Mouse (Mus musculus) limb, embryonic 12.5 days (tissue): ENCODE measurements around the gene Gm21915. TPM values are rescaled to one million over a fixed set of nuclear protein-coding genes. Genes with fewer than 3 reads are reported as not detected.

Experiments
- ATAC-seq: fragments of 200-750 bp; cut with Nextera tagmentation; 2 replicates; pipeline ENCODE4 v1.8.0; 2017; ENCODE audit warnings: low read depth, moderate TSS enrichment; ENCODE audit not compliant: insufficient number of reproducible peaks, insufficient read depth, low FRiP score, low TSS enrichment
- H3K27ac ChIP-seq: fragments of 300-500 bp; sonication (generic); 2 replicates; pipeline ENCODE4 v1.5.1; 2016; ENCODE audit warnings: mild to moderate bottlenecking, moderate library complexity
- H3K27me3 ChIP-seq: fragments of 300-500 bp; sonication (generic); 2 replicates; pipeline ENCODE4 v1.6.1; 2016; ENCODE audit warnings: mild to moderate bottlenecking, moderate library complexity
- H3K36me3 ChIP-seq: fragments of 300-500 bp; sonication (generic); 2 replicates; pipeline ENCODE4 v1.6.1; 2016; ENCODE audit warnings: mild to moderate bottlenecking, moderate library complexity
- H3K4me1 ChIP-seq: fragments of 300-500 bp; sonication (generic); replicated peaks from 2 replicates; pipeline ENCODE4 v1.6.1; 2016
- H3K4me2 ChIP-seq: fragments of 300-500 bp; sonication (generic); 2 replicates; pipeline ENCODE4 v1.6.1; 2016; ENCODE audit warnings: mild to moderate bottlenecking, moderate library complexity
- H3K4me3 ChIP-seq: fragments of 300-500 bp; sonication (generic); replicated peaks from 2 replicates; pipeline ENCODE4 v1.5.1; 2016; ENCODE audit warnings: mild to moderate bottlenecking
- H3K9ac ChIP-seq: fragments of 300-500 bp; sonication (generic); replicated peaks from 2 replicates; pipeline ENCODE4 v1.6.1; 2016; ENCODE audit warnings: mild to moderate bottlenecking, moderate library complexity
- H3K9me3 ChIP-seq: fragments of 300-500 bp; sonication (generic); 2 replicates; pipeline ENCODE4 v1.6.1; 2016; ENCODE audit warnings: mild to moderate bottlenecking, moderate library complexity
- WGBS: fragments of 180-500 bp; shearing (Covaris S2); methylation state at CpG from one replicate; pipeline ENCODE4 v1.1.7; 2016; 5-methylcytosine and 5-hydroxymethylcytosine counted together
- polyA plus RNA-seq: library from polyadenylated mRNA; unstranded; fragments of >200 nt; fragmentation: Nextera tagmentation; extraction: Ambion mirVana; gene quantifications from 2 replicates; pipeline ENCODE4 v1.2.1, GENCODE M21; 2016

Gm21915 gene
- polyA plus RNA-seq, 1 experiment from 2014 or later = not detected

DNA sequence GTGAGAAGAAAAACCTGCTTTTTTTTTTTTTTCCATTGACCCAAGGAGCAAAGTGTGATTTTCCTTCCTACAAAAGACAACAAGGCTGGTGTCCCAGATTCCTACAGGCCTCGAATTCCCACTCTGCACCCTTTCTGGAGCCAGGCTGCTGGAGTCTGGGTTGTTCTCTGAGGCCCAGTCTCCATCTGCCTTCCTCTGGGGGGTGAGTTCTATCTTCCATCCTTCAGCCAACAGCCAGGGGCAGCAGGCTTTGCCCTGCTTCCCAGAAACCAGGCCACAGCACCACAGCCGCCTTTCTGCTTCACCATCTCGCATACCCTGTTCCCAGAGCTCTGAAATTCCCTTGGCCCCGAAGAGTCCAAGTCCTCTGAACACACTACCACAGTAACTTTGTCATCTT, 25.7 kb downstream of the Gm21915 start:
- peaks cover 36% of the 10 kb centered on the region for H3K4me1 ChIP-seq
- ATAC-seq = no peak
- H3K27me3 ChIP-seq = no peaks in the 10 kb centered on the region
- H3K9ac ChIP-seq = no peak overlapping the region
- H3K9me3 ChIP-seq = no peaks in the 10 kb centered on the region
- H3K4me3 ChIP-seq = no peak overlapping the region
- no peak overlapping the region for H3K4me2 ChIP-seq
- whole genome bisulfite sequencing = 87% methylated on average over 4 of the region's 4 CpGs
- no peak overlapping the region for H3K27ac ChIP-seq
- peaks cover 35% of the 10 kb centered on the region for H3K36me3 ChIP-seq

DNA sequence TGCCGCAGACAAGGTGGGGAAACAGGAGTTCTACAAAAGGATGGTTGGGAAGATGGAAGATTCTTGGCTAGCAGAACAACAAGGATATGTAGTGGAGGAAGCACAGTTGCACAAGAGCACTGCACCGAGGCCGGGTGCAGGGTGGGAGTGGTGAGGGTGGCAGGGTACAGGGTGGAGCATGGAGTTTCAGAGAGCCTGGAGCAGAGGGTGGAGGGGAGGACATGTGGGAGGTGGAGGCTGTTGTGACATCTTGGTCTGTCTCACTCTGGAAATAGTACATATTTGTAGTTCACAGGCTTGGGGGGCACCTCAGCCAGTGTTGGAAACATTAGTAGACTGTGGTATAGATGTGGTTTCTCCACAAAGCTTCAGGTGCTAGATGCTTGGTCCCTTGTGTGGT, 28.8 kb downstream of the Gm21915 start:
- WGBS = 90% methylated on average over 3 of the region's 3 CpGs
- peaks cover 43% of the 10 kb centered on the region for H3K36me3 ChIP-seq
- no peaks in the 10 kb centered on the region for H3K9me3 ChIP-seq
- H3K27me3 ChIP-seq = no peaks in the 10 kb centered on the region
- no peak for ATAC-seq
- H3K4me1 ChIP-seq = peaks cover 14% of the 10 kb centered on the region
- no peak overlapping the region for H3K27ac ChIP-seq
- no peak overlapping the region for H3K4me3 ChIP-seq
- no peak overlapping the region for H3K4me2 ChIP-seq
- no peak overlapping the region for H3K9ac ChIP-seq

DNA sequence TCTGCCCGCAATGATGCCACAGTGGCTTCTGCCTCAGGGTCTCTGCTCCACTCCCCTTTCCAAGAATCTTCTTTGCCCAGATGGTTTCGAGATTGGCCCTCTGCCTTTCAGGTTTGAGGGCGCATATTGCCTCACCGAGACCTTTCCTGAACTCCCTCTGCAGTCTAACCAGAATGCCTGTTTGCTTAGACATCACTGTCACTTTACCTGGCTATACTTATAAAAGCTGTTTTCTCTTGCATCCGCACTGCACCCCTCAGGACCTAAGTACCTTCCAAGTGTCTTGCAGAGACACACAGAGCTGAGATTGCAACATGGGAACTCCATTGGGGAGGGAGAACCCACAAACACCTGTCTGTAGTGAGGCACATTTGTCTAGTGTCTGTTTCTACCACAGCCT, 29.8 kb downstream of the Gm21915 start:
- ATAC-seq = no peak
- H3K27me3 ChIP-seq = no peaks in the 10 kb centered on the region
- H3K27ac ChIP-seq = no peak overlapping the region
- WGBS = 87% methylated on average over 5 of the region's 5 CpGs
- H3K36me3 ChIP-seq = peaks cover 38% of the 10 kb centered on the region
- H3K9ac ChIP-seq = no peak overlapping the region
- peaks cover 12% of the 10 kb centered on the region for H3K4me1 ChIP-seq
- no peak overlapping the region for H3K4me3 ChIP-seq
- no peaks in the 10 kb centered on the region for H3K9me3 ChIP-seq
- H3K4me2 ChIP-seq = no peak overlapping the region

DNA sequence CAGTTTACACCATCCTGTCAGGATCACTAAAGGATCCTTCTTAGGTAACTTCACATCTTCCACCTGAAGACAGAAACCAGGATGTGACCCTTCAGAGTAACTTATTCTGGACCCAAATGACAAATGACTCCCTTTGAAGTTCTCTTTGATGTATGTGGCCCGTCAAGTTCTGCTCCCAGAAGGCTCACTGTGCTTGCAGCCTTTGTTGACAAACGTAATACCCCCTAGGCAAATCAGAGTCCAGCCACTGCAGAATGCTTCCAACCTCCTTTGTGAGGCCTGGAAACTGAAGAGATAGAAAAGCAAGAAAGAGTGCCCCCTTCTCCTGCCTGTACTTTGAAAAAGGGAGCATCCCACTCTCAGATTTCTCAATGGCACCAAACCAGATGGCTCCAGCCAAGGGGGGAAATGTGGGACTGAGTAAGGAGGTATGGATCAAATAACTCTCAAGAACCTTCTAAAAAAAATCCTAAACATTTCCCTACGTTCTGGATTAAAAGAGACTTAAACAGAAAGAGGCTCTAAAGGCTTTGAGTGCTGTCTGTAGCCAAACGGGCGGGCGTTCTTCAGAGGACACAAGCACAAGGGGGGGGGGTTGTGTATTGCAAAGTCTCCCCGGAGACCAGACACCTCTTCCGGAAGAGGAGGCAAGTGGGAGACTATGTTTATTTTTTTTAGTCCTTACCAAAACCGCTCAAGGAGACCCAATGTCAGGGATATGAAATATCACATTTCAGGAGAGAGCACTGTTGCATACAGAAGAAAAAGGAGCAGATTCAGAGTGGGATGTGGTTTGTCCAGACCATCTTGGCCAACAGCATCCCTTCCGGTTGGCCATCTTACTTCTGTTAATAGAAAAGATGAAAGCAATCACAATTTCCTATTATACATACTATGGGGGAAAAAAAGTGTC, 34.2 kb downstream of the Gm21915 start:
- H3K4me2 ChIP-seq = no peak overlapping the region
- peak overlapping the region; percentile 62; the same call in 1 of the 2 replicates for H3K27ac ChIP-seq
- ATAC-seq = no peak
- no peak overlapping the region for H3K4me3 ChIP-seq
- peaks cover 27% of the 10 kb centered on the region for H3K4me1 ChIP-seq
- no peak overlapping the region; the same call in 1 of the 2 replicates for H3K9ac ChIP-seq
- WGBS = 29% methylated on average over 10 of the region's 10 CpGs
- H3K27me3 ChIP-seq = no peaks in the 10 kb centered on the region
- no peaks in the 10 kb centered on the region for H3K9me3 ChIP-seq
- H3K36me3 ChIP-seq = peaks cover 9% of the 10 kb centered on the region; the same call in 1 of the 2 replicates

DNA sequence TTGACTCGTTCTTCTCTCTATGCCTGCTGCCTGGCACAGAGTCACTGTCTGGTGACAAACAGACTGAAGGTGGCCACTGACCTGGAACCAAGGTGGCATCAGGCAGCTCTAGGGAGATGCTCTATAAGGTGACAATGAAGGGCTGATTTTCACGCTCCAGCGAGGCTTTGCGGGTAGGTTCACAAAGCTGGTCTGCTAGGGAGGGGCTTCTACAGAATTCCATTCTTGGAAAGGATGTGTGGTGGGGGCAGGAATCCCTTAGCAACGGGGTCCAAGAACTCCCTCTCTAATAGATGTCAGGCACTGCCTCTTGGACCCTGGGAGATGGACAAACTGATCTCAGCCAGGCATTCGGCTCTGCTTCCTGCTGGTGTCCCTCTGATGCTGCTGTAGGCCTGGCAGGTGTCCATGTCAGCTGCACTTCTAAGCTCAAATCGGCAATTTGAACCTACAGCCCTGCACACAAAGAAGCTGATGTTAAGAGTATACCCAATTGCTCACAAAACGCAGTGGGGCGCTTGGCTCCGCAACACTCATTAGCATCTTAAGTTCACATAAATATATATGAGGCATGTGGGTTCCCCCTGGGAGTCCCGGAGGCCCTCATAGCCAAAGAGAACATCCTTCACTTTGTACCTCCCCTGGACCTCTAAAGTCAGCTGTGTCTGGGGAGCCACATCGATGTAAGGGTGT, 38.2 kb downstream of the Gm21915 start:
- H3K4me3 ChIP-seq = no peak overlapping the region
- peaks cover 41% of the 10 kb centered on the region for H3K4me1 ChIP-seq
- H3K4me2 ChIP-seq = no peak overlapping the region
- H3K27ac ChIP-seq = no peak overlapping the region
- H3K9ac ChIP-seq = no peak overlapping the region
- peaks cover 17% of the 10 kb centered on the region for H3K36me3 ChIP-seq
- WGBS = 75% methylated on average over 12 of the region's 12 CpGs
- no peaks in the 10 kb centered on the region for H3K27me3 ChIP-seq
- no peaks in the 10 kb centered on the region for H3K9me3 ChIP-seq
- ATAC-seq = no peak

DNA sequence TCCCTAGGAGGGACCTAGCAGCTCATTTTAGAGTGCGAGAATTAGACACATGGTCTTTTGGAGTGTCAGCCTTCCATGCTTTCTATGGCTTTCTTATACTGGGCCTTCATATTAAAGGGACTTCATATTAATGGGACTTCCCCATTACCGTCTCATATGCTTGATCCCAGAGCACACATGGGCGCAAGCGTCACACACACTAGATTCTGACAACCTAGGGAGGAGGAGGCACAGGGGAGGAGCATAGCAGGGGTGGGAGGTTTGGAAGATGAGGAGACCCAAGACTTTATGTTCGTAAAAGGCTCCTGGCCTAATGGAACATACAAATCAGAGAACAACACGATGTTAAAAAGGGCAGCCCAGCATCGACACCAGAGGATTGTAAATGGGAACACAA, 38.7 kb downstream of the Gm21915 start:
- Histone ChIP-seq H3K4me1 (peaks cover 39% of the 10 kb centered on the region), H3K36me3 (peaks cover 17% of the 10 kb centered on the region), H3K9ac (no peak overlapping the region), H3K9me3 (no peaks in the 10 kb centered on the region), H3K4me2 (no peak overlapping the region), H3K27me3 (no peaks in the 10 kb centered on the region), H3K4me3 (no peak overlapping the region), H3K27ac (no peak overlapping the region)
- WGBS = 77% methylated on average over 7 of the region's 7 CpGs
- ATAC-seq = no peak

DNA sequence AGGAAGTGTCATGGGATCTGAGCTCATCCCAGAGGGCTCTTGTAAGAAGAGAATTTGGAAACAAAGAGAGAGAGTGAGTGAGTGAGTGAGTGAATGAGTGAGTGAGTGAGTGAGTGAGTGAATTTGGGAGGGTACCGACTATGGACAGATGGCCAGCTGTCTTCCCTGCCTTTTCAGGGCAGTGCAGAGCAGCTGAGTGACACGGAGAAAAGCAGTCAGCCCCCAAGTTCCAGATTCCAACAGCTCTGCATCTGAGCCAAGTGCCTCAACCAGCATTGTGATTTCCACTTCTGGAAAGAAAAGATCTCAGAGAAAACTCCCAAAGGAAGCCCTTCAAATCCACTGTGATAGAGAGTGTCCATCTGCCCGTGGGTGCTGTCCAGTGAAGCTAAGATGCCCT, 39.2 kb downstream of the Gm21915 start:
- no peaks in the 10 kb centered on the region for H3K9me3 ChIP-seq
- peaks cover 38% of the 10 kb centered on the region for H3K4me1 ChIP-seq
- no peak overlapping the region for H3K9ac ChIP-seq
- ATAC-seq = no peak
- H3K27me3 ChIP-seq = no peaks in the 10 kb centered on the region
- H3K36me3 ChIP-seq = peaks cover 17% of the 10 kb centered on the region
- no peak overlapping the region for H3K4me2 ChIP-seq
- WGBS = 77% methylated on average over 3 of the region's 3 CpGs
- H3K4me3 ChIP-seq = no peak overlapping the region
- H3K27ac ChIP-seq = no peak overlapping the region

DNA sequence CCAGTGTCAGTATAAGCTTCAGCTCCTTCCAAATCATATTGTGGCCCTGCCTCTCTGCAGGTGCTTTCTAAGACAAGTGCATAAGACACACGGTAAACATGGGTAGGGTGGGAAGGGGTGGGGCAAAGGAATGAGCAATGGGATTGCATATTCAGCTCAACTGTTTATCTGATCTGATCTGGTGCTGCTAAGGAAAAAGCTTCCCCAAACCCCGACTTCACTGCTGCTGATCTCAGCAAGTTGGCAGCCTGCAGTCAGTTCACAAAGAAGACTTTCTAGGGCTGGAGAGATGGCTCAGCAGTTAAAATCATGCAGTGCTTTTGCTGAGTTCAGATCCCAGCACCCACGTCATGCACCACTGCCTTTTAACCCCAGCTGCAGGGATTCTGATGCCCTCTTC, 39.6 kb downstream of the Gm21915 start:
- Histone ChIP-seq H3K4me1 (peaks cover 34% of the 10 kb centered on the region), H3K4me3 (no peak overlapping the region), H3K27ac (no peak overlapping the region), H3K27me3 (no peaks in the 10 kb centered on the region), H3K36me3 (peaks cover 17% of the 10 kb centered on the region), H3K4me2 (no peak overlapping the region), H3K9ac (no peak overlapping the region), H3K9me3 (no peaks in the 10 kb centered on the region)
- WGBS = 72% methylated on average over 3 of the region's 3 CpGs
- ATAC-seq = no peak

DNA sequence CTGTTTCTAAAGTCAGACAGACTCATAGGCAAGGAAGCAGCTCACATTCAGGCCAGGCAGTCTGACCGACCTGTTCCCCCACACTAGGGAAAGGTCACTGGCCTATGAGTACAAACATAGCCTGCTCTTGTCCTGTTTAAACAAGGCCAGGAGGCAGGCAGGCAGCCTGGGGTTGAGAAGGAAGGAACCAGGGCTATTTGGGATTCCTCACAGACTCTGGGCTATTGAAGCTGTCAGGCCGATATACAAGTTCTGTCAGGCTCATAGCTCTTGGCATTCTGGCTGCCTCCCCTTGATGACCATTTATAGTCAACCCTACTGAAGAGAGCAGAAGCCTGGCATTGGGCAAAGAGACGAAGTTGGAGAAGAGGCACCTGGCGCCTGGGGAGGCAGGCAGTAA, 41.2 kb downstream of the Gm21915 start:
- no peaks in the 10 kb centered on the region for H3K27me3 ChIP-seq
- peaks cover 48% of the 10 kb centered on the region for H3K4me1 ChIP-seq
- WGBS = 74% methylated on average over 4 of the region's 4 CpGs
- no peak overlapping the region for H3K27ac ChIP-seq
- no peak overlapping the region for H3K4me3 ChIP-seq
- H3K9me3 ChIP-seq = no peaks in the 10 kb centered on the region
- no peak for ATAC-seq
- H3K9ac ChIP-seq = no peak overlapping the region
- H3K4me2 ChIP-seq = no peak overlapping the region
- H3K36me3 ChIP-seq = peaks cover 17% of the 10 kb centered on the region

DNA sequence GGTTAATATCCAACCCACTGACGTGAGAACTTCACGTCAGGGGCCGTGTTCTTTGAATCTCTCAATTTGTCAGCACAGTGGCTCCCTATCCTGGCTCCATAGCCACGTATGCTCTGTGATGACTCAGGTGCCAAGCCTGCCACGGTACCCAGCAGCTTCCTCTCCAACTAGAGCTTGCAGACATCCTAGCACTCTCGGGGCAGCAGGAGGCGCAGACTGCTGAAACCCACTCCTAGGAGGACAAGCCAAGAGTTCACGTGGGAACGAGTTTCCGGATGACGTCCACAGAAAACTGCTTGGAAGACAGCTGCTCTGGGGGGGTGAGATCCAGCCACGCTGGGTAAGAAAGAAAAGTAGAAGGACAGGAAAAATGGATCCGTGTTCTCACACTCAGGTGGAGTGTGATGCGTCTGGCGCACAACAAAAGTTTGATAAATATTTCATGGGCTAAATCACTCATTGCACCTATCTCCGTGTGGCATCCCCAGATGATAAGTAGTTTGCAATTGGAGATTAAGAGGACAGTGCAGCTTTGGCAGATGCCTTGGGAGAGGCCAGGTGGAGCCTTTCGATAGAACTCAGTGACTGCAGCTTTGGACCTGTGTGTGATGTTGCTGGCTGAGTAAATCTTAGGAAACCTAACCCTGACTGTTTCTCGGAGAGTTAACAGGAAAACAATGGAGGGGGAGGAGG, 46.9 kb downstream of the Gm21915 start:
- Histone ChIP-seq H3K4me2 (0 out of 2 replicates have a peak overlapping the region, but pooled peaks have one; percentile 4), H3K27me3 (no peaks in the 10 kb centered on the region), H3K9ac (no peak overlapping the region; the same call in 1 of the 2 replicates), H3K4me1 (peaks cover 42% of the 10 kb centered on the region), H3K4me3 (no peak overlapping the region), H3K36me3 (peaks cover 7% of the 10 kb centered on the region; the same call in 1 of the 2 replicates), H3K9me3 (no peaks in the 10 kb centered on the region), H3K27ac (peak overlapping the region; percentile 57)
- WGBS = 73% methylated on average over 18 of the region's 18 CpGs
- ATAC-seq = 0 out of 2 replicates have a peak, but pooled peaks have one; percentile 63

DNA sequence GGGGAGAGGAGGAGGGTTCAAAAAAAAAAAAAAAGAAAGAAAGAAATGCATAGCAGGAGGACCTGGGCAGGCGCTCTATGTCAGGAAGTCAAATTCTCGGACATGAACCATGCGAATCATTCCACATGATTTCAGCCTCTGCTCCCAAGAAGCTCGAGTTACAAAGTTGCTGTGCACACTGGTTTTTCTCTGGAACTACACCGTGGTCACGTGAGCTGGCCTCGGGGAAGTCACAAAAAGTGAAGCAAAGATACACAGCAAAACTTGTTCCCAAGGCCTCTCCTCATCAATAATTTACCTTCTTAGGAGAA, 47.4 kb downstream of the Gm21915 start:
- Histone ChIP-seq H3K27me3 (no peaks in the 10 kb centered on the region), H3K4me1 (peaks cover 43% of the 10 kb centered on the region), H3K36me3 (peaks cover 11% of the 10 kb centered on the region; the same call in 1 of the 2 replicates), H3K4me3 (no peak overlapping the region), H3K27ac (0 out of 2 replicates have a peak overlapping the region, but pooled peaks have one; percentile 35), H3K9ac (no peak overlapping the region), H3K9me3 (no peaks in the 10 kb centered on the region), H3K4me2 (no peak overlapping the region)
- ATAC-seq = no peak
- 27% methylated on average over 7 of the region's 7 CpGs for WGBS
